Mouse (Mus musculus): ENCODE measurements around the gene Galnt2. TPM values are rescaled to one million over a fixed set of nuclear protein-coding genes. Genes with fewer than 3 reads are reported as not detected.

The Galnt2 gene
- polyA plus RNA-seq, 1 experiment from 2014 or later: 63.7 TPM

DNA sequence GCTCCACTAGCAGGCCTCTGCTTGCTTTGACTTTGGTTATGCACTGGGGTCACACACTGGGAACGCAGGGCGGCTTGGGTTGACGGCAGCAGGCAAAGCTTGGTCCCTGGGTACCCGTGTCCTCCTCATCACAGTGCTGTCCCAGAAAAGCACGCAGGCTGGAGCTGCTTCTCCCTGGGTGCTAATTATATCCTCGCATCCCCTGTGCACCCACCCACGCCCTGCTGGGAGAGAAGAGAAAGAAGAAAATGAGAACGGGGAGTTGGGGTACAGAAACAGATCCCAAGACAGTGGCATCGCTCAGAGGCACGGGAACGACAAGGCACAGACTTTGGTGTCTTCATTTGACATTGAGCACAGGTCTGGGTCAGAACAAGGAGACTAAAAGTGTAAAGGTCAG is 158.3 kb downstream of the Galnt2 start:
- Histone ChIP-seq H3K4me1 (replicated peaks) (0 out of 2 replicates have a peak, but pooled peaks cover 9% of the 10 kb centered on the region), H3K27ac (replicated peaks) (no peak overlapping the region), H3K27me3 (no peaks in the 10 kb centered on the region), H3K4me2 (no peak overlapping the region), H3K9ac (no peak overlapping the region), H3K9me3 (no peaks in the 10 kb centered on the region), H3K4me3 (no peak overlapping the region), H3K36me3 (no peaks in the 10 kb centered on the region)
- no peak for ATAC-seq (ENCODE audit: low FRiP score, low read depth)
- 80% methylated on average over 11 of the region's 11 CpGs for WGBS

DNA sequence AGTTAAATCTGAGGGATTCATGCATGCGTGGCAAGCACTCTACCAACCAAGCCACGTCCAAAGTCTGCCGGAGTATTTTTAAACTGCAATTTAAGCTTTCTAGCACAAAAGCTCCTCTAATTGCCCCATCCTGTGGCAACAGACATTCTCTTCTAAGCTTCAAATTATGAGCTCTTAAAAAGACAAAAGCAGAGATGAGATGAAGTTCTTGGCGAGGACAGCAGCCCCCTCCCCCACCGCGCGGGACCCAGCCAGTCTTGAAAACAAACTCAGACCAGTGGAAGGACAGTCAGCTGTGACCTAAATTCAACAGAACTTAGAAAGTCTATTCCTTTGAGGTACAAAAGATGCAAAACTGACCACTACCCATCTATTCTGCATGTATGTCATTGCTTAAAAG is 160.0 kb downstream of the Galnt2 start:
- Histone ChIP-seq H3K9ac (no peak overlapping the region), H3K27ac (replicated peaks) (no peak overlapping the region), H3K9me3 (no peaks in the 10 kb centered on the region), H3K36me3 (no peaks in the 10 kb centered on the region), H3K4me2 (no peak overlapping the region), H3K4me1 (replicated peaks) (peaks cover 9% of the 10 kb centered on the region; the same call in 1 of the 2 replicates), H3K27me3 (no peaks in the 10 kb centered on the region), H3K4me3 (no peak overlapping the region)
- 82% methylated on average over 7 of the region's 7 CpGs for WGBS
- ATAC-seq (ENCODE audit: low FRiP score, low read depth): no peak

DNA sequence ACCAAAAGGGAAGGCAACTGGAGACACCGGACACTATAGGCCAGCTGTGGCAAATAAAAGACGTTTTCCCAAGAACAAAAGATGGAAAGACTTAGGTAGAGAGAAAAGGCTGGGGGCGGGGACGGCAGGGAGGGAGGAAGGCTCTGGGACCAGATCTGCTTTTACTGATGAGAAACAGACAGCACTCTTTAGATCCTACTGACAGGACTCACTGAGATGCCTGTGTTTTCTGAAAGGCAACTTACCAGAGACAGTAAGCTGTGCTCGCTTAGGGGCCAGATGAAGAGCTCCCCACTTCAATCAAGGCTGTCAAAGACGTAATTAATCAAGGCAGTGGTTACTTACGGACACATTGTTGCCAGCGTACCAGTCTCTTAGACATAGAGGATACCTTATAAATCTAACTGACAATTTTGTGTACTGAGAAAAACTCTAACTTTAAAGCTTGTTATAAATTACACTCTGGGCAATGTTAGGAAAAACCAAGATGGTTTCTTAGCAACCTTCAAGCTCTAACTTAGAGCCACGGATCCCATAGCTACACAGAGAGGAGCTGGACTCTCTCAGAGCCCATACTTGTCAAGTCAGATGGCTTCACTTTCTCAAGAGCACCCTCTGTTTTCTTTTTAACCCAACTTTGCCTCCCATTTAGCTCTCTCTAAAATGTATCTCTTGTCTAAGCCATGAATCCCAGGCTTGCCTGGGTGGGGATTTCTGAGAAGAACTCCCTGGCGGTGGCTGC is 161.3 kb downstream of the Galnt2 start:
- WGBS: 46% methylated on average over 10 of the region's 10 CpGs
- Histone ChIP-seq H3K27ac (replicated peaks) (no peak overlapping the region), H3K4me2 (no peak overlapping the region)

DNA sequence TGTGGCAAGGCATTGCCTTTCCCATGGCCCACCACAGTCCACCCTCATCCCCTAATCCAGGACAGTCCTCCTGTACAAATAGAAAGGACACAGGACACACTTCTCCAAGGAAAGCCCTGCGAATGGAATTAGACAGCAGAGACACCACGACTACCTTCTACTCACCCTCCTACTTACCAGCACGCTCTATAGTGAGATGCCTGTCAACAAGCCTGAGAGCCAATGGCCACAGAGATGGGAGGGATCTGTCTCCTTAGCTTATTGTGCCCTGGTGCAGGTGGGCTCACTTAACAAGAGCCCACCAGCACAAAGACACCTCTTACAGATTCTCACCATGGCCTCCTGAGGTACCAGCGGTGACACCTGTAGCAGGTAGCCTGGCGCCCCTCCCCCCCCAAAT is 161.8 kb downstream of the Galnt2 start:
- no peak for ATAC-seq (ENCODE audit: low FRiP score, low read depth)
- H3K9me3 ChIP-seq: no peaks in the 10 kb centered on the region
- H3K27me3 ChIP-seq: no peaks in the 10 kb centered on the region

More for the DNA sequence above, 161.3 kb downstream of the Galnt2 start:
- H3K4me1 ChIP-seq (replicated peaks): peaks cover 9% of the 10 kb centered on the region; the same call in 1 of the 2 replicates
- H3K9me3 ChIP-seq: no peaks in the 10 kb centered on the region
- H3K4me3 ChIP-seq: no peak overlapping the region
- no peaks in the 10 kb centered on the region for H3K36me3 ChIP-seq
- H3K27me3 ChIP-seq: no peaks in the 10 kb centered on the region
- no peak for ATAC-seq (ENCODE audit: low FRiP score, low read depth)
- no peak overlapping the region for H3K9ac ChIP-seq

DNA sequence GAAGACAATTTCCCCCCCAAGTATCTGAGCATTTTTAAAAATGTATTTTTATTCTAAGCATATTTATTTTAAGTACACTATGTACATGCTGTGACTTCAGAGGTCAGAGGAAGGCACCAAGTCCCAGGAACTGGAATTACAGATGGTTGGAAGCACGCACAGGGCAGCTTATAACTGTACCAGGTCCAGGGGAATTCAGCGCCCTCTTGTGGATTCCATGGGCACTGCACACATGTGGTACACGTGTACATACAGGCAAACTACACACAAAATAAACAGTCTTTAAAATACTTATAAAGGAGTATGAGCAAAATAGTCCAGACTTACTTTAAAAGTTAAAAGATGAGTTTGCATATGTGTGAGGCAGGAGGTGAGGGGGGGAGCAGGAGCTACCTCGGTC is 162.7 kb downstream of the Galnt2 start:
- H3K27me3 ChIP-seq: no peaks in the 10 kb centered on the region
- H3K4me1 ChIP-seq (replicated peaks): peaks cover 9% of the 10 kb centered on the region; the same call in 1 of the 2 replicates
- no peak for ATAC-seq (ENCODE audit: low FRiP score, low read depth)
- no peaks in the 10 kb centered on the region for H3K36me3 ChIP-seq
- H3K9me3 ChIP-seq: no peaks in the 10 kb centered on the region
- no peak overlapping the region for H3K9ac ChIP-seq
- 83% methylated on average over 4 of the region's 4 CpGs for WGBS
- no peak overlapping the region for H3K4me3 ChIP-seq
- no peak overlapping the region for H3K4me2 ChIP-seq
- no peak overlapping the region for H3K27ac ChIP-seq (replicated peaks)

More for the DNA sequence above, 161.8 kb downstream of the Galnt2 start:
- Histone ChIP-seq H3K4me3 (no peak overlapping the region), H3K9ac (no peak overlapping the region), H3K36me3 (no peaks in the 10 kb centered on the region), H3K4me1 (replicated peaks) (peaks cover 9% of the 10 kb centered on the region; the same call in 1 of the 2 replicates), H3K4me2 (no peak overlapping the region), H3K27ac (replicated peaks) (no peak overlapping the region)
- 86% methylated on average over 5 of the region's 5 CpGs for WGBS

DNA sequence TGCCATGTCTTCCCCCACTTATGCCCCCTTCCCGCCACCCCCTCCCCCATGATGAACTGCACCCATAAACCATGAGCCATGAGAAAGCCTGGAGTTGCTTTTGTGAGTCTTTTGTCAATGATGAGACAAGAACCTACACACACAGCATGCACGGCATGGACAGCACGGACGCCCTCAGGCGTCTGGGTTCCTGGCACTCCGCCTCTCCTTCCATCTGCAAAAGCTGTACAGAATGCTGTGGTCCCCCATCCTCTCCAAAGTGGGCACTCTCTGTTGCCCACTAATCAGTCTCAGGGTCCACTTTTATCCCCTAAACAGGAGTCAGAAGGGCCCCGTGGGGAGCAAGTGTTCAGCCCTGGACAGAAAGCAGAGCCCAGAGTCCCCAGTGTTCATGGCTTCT is 163.8 kb downstream of the Galnt2 start:
- Histone ChIP-seq H3K27me3 (no peaks in the 10 kb centered on the region), H3K9ac (no peak overlapping the region), H3K4me1 (replicated peaks) (peaks cover 12% of the 10 kb centered on the region; the same call in 1 of the 2 replicates), H3K9me3 (no peaks in the 10 kb centered on the region), H3K4me3 (no peak overlapping the region), H3K36me3 (no peaks in the 10 kb centered on the region), H3K27ac (replicated peaks) (no peak overlapping the region), H3K4me2 (no peak overlapping the region)
- 90% methylated on average over 7 of the region's 7 CpGs for WGBS
- ATAC-seq (ENCODE audit: low FRiP score, low read depth): no peak

Other genes starting within 250 kb of the Galnt2 start
- 14.9 and 15.2 TPM in 2 replicates for gene Abcb10, start 248.3 kb upstream of the Galnt2 start, polyA plus RNA-seq (2015; fragmentation: Nextera tagmentation; extraction: Ambion mirVana)
- 24.3 and 24.5 TPM in 2 replicates for gene Taf5l, start 210.0 kb upstream of the Galnt2 start, polyA plus RNA-seq (2015; fragmentation: Nextera tagmentation; extraction: Ambion mirVana)
- 3.1 and 3.5 TPM in 2 replicates for gene Urb2, start 209.9 kb upstream of the Galnt2 start, polyA plus RNA-seq (2015; fragmentation: Nextera tagmentation; extraction: Ambion mirVana)
- gene Pgbd5, start 208.3 kb downstream of the Galnt2 start, polyA plus RNA-seq (2015; fragmentation: Nextera tagmentation; extraction: Ambion mirVana): 16.4 TPM in 2 replicates